Mouse (Mus musculus) bone marrow, adult 2 months (tissue): Measurements from ENCODE around the gene Tagln3. TPM values are rescaled to one million over a fixed set of nuclear protein-coding genes. Genes with fewer than 3 reads are reported as not detected.

Experiments used
- H3K27ac ChIP-seq: fragments of 200-500 bp; 2 replicates; pipeline ENCODE4 v1.5.1; 2012; ENCODE audit warnings: low read depth, mild to moderate bottlenecking, control low read depth, inconsistent platforms, low read length; ENCODE audit not compliant: control insufficient read depth, poor library complexity, insufficient read depth
- H3K4me1 ChIP-seq: fragments of 200-500 bp; 2 replicates; pipeline ENCODE4 v1.6.1; 2011; ENCODE audit warnings: low read length; ENCODE audit not compliant: control insufficient read depth, insufficient read depth
- H3K4me3 ChIP-seq: fragments of 200-500 bp; replicated peaks from 2 replicates; pipeline ENCODE3; 2011; ENCODE audit warnings: mild to moderate bottlenecking, low read depth, low read length, control low read depth; ENCODE audit not compliant: control insufficient read depth
- CTCF ChIP-seq: fragments of 200-500 bp; IDR thresholded peaks from 2 replicates; pipeline ENCODE4 v1.5.1; 2011; ENCODE audit warnings: low read length, control low read depth; ENCODE audit not compliant: control insufficient read depth, insufficient read depth
- POLR2A ChIP-seq: fragments of 200-500 bp; IDR thresholded peaks from 2 replicates; pipeline ENCODE4 v1.6.1; 2011; ENCODE audit warnings: low read depth, mild to moderate bottlenecking, control low read depth, low read length, borderline replicate concordance; ENCODE audit not compliant: control insufficient read depth
- WGBS: fragments of 180-500 bp; shearing (Covaris S2); methylation state at CpG from one replicate; pipeline ENCODE4 v1.1.7; 2018; 5-methylcytosine and 5-hydroxymethylcytosine counted together
- polyA plus RNA-seq: library from polyadenylated mRNA; stranded (reverse); fragments of >200 nt; gene quantifications from 2 replicates; pipeline ENCODE4 v1.2.4, GENCODE M21; 2011; ENCODE audit warnings: low replicate concordance; ENCODE audit not compliant: missing spikeins, insufficient read depth, insufficient read length

The Tagln3 gene
- polyA plus RNA-seq, 1 experiment: 5.7 TPM

- H3K4me1 ChIP-seq: peaks cover 4% of the 10 kb centered on the region
- TF ChIP-seq POLR2A: no peak
- TF ChIP-seq CTCF: no peak
- H3K4me3 ChIP-seq: no peak overlapping the region
- WGBS: 41% methylated on average over 3 of the region's 3 CpGs
- no peak overlapping the region for H3K27ac ChIP-seq
Measured at GRCm38 (mm10) chr16:45736724-45737123, 12.3 kb upstream of the Tagln3 start.

GRCm38 (mm10) chr16:45729163-45729562 is 4.8 kb upstream of the Tagln3 start:
- Histone ChIP-seq H3K4me3 (no peak overlapping the region), H3K27ac (no peak overlapping the region), H3K4me1 (no peaks in the 10 kb centered on the region)
- WGBS: 83% methylated on average over 5 of the region's 5 CpGs
- TF ChIP-seq POLR2A (no peak), CTCF (no peak)

GRCm38 (mm10) chr16:45724742-45725102 is 314 bp upstream of the Tagln3 start:
- H3K4me1 ChIP-seq: no peaks in the 10 kb centered on the region
- TF ChIP-seq CTCF (no peak), POLR2A (no peak)
- H3K27ac ChIP-seq: no peak overlapping the region
- H3K4me3 ChIP-seq: no peak overlapping the region
- 25% methylated on average over 10 of the region's 10 CpGs for WGBS

- Histone ChIP-seq H3K27ac (no peak overlapping the region), H3K4me1 (no peaks in the 10 kb centered on the region), H3K4me3 (no peak overlapping the region)
- WGBS: 75% methylated on average over 6 of the region's 6 CpGs
- TF ChIP-seq POLR2A (no peak), CTCF (no peak)
Measured at GRCm38 (mm10) chr16:45723172-45723901, 1.1 kb downstream of the Tagln3 start.

- 68% methylated on average over 3 of the region's 3 CpGs for WGBS
- Histone ChIP-seq H3K4me3 (no peak overlapping the region), H3K27ac (no peak overlapping the region), H3K4me1 (no peaks in the 10 kb centered on the region)
- TF ChIP-seq POLR2A (no peak), CTCF (no peak)
Measured at GRCm38 (mm10) chr16:45722460-45722951, 1.9 kb downstream of the Tagln3 start.

GRCm38 (mm10) chr16:45720022-45720630 is 4.3 kb downstream of the Tagln3 start:
- Histone ChIP-seq H3K4me1 (no peaks in the 10 kb centered on the region), H3K4me3 (no peak overlapping the region), H3K27ac (no peak overlapping the region)
- 79% methylated on average over 10 of the region's 10 CpGs for WGBS
- no peak for TF ChIP-seq CTCF
- no peak for TF ChIP-seq POLR2A

- TF ChIP-seq CTCF (no peak), POLR2A (no peak)
- H3K4me1 ChIP-seq: no peaks in the 10 kb centered on the region
- no peak overlapping the region for H3K27ac ChIP-seq
- no peak overlapping the region for H3K4me3 ChIP-seq
- WGBS: 91% methylated on average over 4 of the region's 4 CpGs
Measured at GRCm38 (mm10) chr16:45718296-45718695, 6.1 kb downstream of the Tagln3 start.

GRCm38 (mm10) chr16:45714489-45715150 is 9.8 kb downstream of the Tagln3 start:
- TF ChIP-seq CTCF: no peak
- no peak for TF ChIP-seq POLR2A
- no peaks in the 10 kb centered on the region for H3K4me1 ChIP-seq
- 66% methylated on average over 5 of the region's 5 CpGs for WGBS

More at GRCm38 (mm10) chr16:45714489-45715150, 9.8 kb downstream of the Tagln3 start:
- H3K27ac ChIP-seq: no peak overlapping the region
- no peak overlapping the region for H3K4me3 ChIP-seq
